Mouse (Mus musculus): ENCODE results near the gene Ppil1. TPM values are rescaled to one million over a fixed set of nuclear protein-coding genes. Genes with fewer than 3 reads are reported as not detected.

Gene Ppil1
- polyA plus RNA-seq (2014; fragmentation: Nextera tagmentation; extraction: Ambion mirVana): 128 and 142 TPM in 2 replicates

DNA sequence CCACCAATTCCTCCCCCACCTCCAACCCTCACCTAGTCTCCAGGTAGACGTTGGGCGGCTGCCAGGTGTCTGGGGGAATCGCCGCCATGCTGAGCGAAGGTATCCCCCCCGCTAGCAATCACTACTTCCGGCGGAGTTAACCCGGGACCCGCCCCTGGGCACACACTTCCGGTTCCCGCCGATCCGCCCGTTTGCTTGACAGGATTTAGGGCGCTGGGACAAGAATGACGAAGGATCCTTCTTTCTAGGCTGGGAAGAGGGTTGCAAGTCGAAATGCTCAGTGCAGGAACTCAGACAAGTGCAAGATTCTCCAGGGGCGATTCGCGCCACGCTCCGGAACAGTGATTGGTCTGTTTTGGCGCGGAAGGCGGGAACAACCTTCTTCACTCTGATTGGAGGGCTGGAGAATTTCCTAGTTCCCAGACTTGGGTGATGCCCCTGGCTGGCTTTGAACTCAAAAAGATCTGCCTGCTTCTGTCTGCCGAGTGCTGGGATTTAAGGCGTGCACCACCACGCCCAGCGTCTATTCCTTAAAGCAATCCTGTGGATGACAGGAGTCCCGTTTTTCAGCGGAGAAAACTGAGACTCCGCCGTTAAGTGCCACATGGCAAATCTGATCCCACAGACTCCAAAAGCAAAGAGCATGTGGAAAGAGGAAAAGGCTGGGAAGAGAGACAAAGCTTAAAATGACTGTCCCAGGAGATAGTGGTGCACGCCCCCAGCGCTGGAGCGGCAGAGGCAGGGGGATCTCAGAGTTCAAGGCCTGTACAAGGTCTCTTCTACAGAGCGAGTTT lies at the start of gene Ppil1:
Gene Ppil1, minus strand, starts transcription at position 347 of the 794 bp plus-strand sequence.
- Histone ChIP-seq H3K36me3 (ENCODE audit: control insufficient read depth, insufficient read depth, low read length) (no peaks in the 10 kb centered on the region), H3K4me3 (ENCODE audit: low read depth, low read length) (peak within 1 kb of the TSS; percentile 86), H3K4me1 (replicated peaks; ENCODE audit: control insufficient read depth, insufficient read depth, low read length) (0 out of 2 replicates have a peak, but pooled peaks cover 5% of the 10 kb centered on the region), H3K9me3 (ENCODE audit: control insufficient read depth, low read length) (no peaks in the 10 kb centered on the region), H3K27ac (ENCODE audit: low read depth, low read length) (peak within 1 kb of the TSS; percentile 94), H3K4me2 (replicated peaks; ENCODE audit: low read depth, low read length) (peak within 1 kb of the TSS; percentile 30), H3K27me3 (ENCODE audit: control insufficient read depth, insufficient read depth, low read length) (no peaks in the 10 kb centered on the region), H3K9ac (ENCODE audit: low read depth, low read length) (peak within 1 kb of the TSS; percentile 79)
- peak; percentile 88 for DNase-seq (ENCODE audit: low spot score)
- ATAC-seq (ENCODE audit: low FRiP score): peak; percentile 68
- WGBS: 7% methylated on average over 38 of the region's 38 CpGs

DNA sequence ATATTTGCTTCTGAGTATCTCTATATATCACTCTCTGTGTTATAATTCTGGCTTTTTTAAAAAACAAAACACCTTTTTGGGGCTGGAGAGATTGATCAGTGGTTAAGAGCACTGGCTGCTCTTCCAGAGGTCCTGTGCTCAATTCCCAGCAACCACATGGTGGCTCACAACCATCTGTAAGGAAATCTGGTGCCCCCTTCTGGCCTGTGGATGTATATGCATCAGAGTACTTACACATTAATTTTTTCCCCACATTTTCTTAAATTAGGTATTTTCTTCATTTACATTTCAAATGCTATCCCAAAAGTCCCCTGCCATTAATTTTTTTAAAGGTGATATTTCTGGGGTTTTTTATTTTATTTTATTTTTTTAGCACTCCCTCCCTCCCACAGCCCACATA lies 49.3 kb upstream of the Ppil1 start:
- Histone ChIP-seq H3K4me3 (ENCODE audit: low read depth, low read length) (no peak overlapping the region), H3K9ac (ENCODE audit: low read depth, low read length) (no peak overlapping the region), H3K36me3 (ENCODE audit: control insufficient read depth, insufficient read depth, low read length) (no peaks in the 10 kb centered on the region), H3K27ac (ENCODE audit: low read depth, low read length) (no peak overlapping the region), H3K4me2 (replicated peaks; ENCODE audit: low read depth, low read length) (no peak overlapping the region), H3K4me1 (replicated peaks; ENCODE audit: control insufficient read depth, insufficient read depth, low read length) (no peaks in the 10 kb centered on the region), H3K9me3 (ENCODE audit: control insufficient read depth, low read length) (no peaks in the 10 kb centered on the region), H3K27me3 (ENCODE audit: control insufficient read depth, insufficient read depth, low read length) (no peaks in the 10 kb centered on the region)
- DNase-seq (ENCODE audit: low spot score) (no peak), ATAC-seq (ENCODE audit: low FRiP score) (no peak)

DNA sequence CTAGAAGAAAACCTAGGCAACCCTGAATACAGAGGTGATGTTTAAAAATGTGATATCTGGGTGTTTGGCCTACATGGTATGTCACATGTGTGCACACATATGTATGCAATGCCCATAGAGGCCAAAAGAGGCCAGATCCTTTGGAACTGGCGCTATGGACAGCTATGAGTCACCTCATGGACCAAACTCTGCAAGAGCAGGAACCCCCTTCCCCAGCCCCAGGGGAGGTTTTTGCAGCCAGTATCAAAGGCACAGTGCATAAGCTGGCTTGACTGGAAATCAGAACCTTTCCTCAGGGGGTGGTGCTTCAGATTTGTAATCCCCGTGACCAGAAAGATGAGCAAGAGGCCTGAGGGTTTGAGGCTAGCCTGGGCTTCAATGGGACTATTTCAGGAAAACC lies 48.1 kb upstream of the Ppil1 start:
- no peaks in the 10 kb centered on the region for H3K27me3 ChIP-seq (ENCODE audit: control insufficient read depth, insufficient read depth, low read length)
- no peak overlapping the region for H3K9ac ChIP-seq (ENCODE audit: low read depth, low read length)
- no peak for DNase-seq (ENCODE audit: low spot score)
- ATAC-seq (ENCODE audit: low FRiP score): no peak
- H3K9me3 ChIP-seq (ENCODE audit: control insufficient read depth, low read length): no peaks in the 10 kb centered on the region
- H3K36me3 ChIP-seq (ENCODE audit: control insufficient read depth, insufficient read depth, low read length): no peaks in the 10 kb centered on the region
- no peaks in the 10 kb centered on the region for H3K4me1 ChIP-seq (replicated peaks; ENCODE audit: control insufficient read depth, insufficient read depth, low read length)
- H3K4me2 ChIP-seq (replicated peaks; ENCODE audit: low read depth, low read length): no peak overlapping the region
- 94% methylated on average over 2 of the region's 2 CpGs for WGBS
- H3K4me3 ChIP-seq (ENCODE audit: low read depth, low read length): no peak overlapping the region
- no peak overlapping the region for H3K27ac ChIP-seq (ENCODE audit: low read depth, low read length)

DNA sequence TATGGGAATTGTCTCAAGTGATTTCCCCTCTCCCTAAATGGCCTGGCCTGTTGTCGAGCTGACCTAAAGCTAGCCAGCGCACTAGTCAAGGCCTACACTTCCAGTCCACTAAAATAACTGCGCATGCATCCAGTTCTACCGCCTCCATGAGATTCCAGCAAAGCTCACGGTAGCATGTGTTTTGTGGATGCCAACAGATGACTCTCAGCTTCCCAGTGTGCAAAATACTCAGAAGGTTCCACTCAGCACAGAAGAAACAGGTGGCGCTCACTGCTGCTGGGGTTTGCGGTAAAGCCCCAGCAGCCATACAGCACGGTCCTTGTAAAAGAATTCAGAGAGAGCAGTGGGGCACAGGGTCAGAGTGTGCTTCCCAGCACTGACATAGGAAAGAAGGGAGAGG lies 47.6 kb upstream of the Ppil1 start:
- DNase-seq (ENCODE audit: low spot score) (no peak), ATAC-seq (ENCODE audit: low FRiP score) (no peak)
- Histone ChIP-seq H3K27ac (ENCODE audit: low read depth, low read length) (no peak overlapping the region), H3K4me3 (ENCODE audit: low read depth, low read length) (no peak overlapping the region), H3K27me3 (ENCODE audit: control insufficient read depth, insufficient read depth, low read length) (no peaks in the 10 kb centered on the region), H3K9ac (ENCODE audit: low read depth, low read length) (no peak overlapping the region), H3K4me1 (replicated peaks; ENCODE audit: control insufficient read depth, insufficient read depth, low read length) (no peaks in the 10 kb centered on the region), H3K9me3 (ENCODE audit: control insufficient read depth, low read length) (no peaks in the 10 kb centered on the region), H3K4me2 (replicated peaks; ENCODE audit: low read depth, low read length) (no peak overlapping the region), H3K36me3 (ENCODE audit: control insufficient read depth, insufficient read depth, low read length) (no peaks in the 10 kb centered on the region)
- WGBS: 88% methylated on average over 8 of the region's 8 CpGs

DNA sequence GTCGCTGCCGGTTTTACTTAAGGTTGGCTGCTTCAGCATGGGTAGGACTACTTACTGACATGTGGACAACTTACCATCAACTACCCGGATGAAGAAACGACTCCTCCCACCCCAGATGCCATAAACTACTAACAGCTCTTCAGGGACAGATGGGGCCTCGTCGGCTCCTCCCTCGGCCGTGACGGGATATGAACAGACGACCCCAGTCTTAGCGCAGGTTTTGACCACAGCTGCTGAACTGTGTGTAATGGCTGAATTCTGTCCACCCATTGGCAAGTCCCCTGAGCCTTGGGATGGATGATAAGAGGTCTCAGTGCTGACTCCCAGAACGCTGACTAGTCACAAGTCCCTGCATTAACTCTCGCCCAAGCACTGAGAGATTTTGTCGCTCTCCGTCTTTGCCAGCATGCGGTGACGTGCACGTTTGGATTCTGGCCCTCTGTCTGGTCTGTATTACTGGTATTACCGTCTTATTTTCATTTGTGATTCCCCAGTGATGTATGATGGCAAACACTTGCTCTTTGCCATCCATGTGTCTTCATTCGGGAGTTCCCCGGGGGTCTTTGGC lies 46.2 kb upstream of the Ppil1 start:
- no peaks in the 10 kb centered on the region for H3K36me3 ChIP-seq (ENCODE audit: control insufficient read depth, insufficient read depth, low read length)
- no peaks in the 10 kb centered on the region for H3K27me3 ChIP-seq (ENCODE audit: control insufficient read depth, insufficient read depth, low read length)
- no peak overlapping the region for H3K4me2 ChIP-seq (replicated peaks; ENCODE audit: low read depth, low read length)
- 0 out of 2 replicates have a peak, but pooled peaks cover 4% of the 10 kb centered on the region for H3K4me1 ChIP-seq (replicated peaks; ENCODE audit: control insufficient read depth, insufficient read depth, low read length)
- no peak overlapping the region for H3K4me3 ChIP-seq (ENCODE audit: low read depth, low read length)
- ATAC-seq (ENCODE audit: low FRiP score) (no peak), DNase-seq (ENCODE audit: low spot score) (no peak)
- H3K27ac ChIP-seq (ENCODE audit: low read depth, low read length): no peak overlapping the region; the same call in 1 of the 2 replicates
- H3K9ac ChIP-seq (ENCODE audit: low read depth, low read length): no peak overlapping the region
- 74% methylated on average over 21 of the region's 21 CpGs for WGBS
- no peaks in the 10 kb centered on the region for H3K9me3 ChIP-seq (ENCODE audit: control insufficient read depth, low read length)

DNA sequence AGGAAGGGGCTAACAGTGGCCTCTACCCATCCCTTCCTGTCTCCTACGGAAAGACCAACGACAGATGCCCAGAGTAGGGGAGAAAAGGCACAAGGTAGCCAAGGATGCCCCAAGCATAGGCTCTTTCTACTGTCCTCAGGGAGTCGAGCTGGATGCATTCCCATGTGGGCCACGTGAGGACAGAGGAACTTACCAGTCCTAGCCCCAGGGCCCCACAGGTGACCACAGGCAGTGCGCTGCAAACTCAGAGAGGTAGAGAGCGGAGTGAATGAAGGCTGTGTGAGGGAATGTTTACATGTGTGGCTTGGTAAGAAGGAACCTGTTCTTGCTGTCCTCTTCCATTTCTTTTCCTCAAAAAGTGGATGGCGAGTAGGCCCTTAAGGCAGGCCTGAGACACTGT lies 41.9 kb upstream of the Ppil1 start:
- no peak overlapping the region for H3K4me2 ChIP-seq (replicated peaks; ENCODE audit: low read depth, low read length)
- no peaks in the 10 kb centered on the region for H3K9me3 ChIP-seq (ENCODE audit: control insufficient read depth, low read length)
- no peak overlapping the region for H3K4me3 ChIP-seq (ENCODE audit: low read depth, low read length)
- WGBS: 51% methylated on average over 7 of the region's 7 CpGs
- peaks cover 4% of the 10 kb centered on the region; the same call in 1 of the 2 replicates for H3K36me3 ChIP-seq (ENCODE audit: control insufficient read depth, insufficient read depth, low read length)
- no peak for ATAC-seq (ENCODE audit: low FRiP score)
- H3K9ac ChIP-seq (ENCODE audit: low read depth, low read length): no peak overlapping the region
- no peak for DNase-seq (ENCODE audit: low spot score)
- H3K27me3 ChIP-seq (ENCODE audit: control insufficient read depth, insufficient read depth, low read length): no peaks in the 10 kb centered on the region
- 0 out of 2 replicates have a peak, but pooled peaks cover 4% of the 10 kb centered on the region for H3K4me1 ChIP-seq (replicated peaks; ENCODE audit: control insufficient read depth, insufficient read depth, low read length)
- H3K27ac ChIP-seq (ENCODE audit: low read depth, low read length): no peak overlapping the region

DNA sequence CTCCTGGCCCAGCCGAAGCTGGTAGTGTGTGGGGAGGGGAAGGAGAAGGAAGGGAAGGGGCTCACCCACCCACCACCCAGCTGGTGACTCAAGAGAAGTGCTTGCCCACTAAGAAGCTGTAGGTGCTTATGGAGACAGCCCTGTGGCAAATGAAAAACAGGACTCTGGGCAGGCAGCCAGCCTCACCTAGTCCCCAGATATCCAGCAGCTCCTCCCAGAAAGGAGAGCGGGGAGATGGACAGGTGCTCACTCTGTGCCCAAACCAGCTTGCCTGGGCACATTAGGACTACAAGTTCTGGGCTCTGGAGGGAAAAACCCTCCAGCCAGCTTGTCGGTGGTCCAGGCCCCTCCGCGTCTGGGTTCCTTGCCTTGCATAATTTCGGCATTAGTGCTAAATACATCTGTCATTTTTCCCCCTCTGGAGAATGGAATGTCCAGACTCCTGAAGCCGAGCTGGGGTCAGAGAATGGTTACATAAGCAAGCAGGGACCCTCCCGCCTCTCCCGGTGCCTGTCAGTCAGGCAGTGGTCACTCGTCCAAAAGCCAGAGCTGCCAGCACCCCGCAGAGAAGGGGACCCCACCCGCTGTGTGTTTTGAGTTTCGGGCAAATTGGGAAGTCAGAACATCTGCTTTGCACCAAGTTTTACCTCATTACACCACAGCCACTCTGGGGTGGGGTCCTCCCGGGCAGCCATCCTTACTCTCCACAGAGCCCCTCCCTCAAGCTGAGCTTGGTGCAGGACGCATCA lies 41.2 kb upstream of the Ppil1 start:
- no peak overlapping the region for H3K4me3 ChIP-seq (ENCODE audit: low read depth, low read length)
- H3K36me3 ChIP-seq (ENCODE audit: control insufficient read depth, insufficient read depth, low read length): peaks cover 6% of the 10 kb centered on the region; the same call in 1 of the 2 replicates
- ATAC-seq (ENCODE audit: low FRiP score) (no peak), DNase-seq (ENCODE audit: low spot score) (no peak)
- H3K27ac ChIP-seq (ENCODE audit: low read depth, low read length): no peak overlapping the region
- no peak overlapping the region for H3K9ac ChIP-seq (ENCODE audit: low read depth, low read length)
- no peaks in the 10 kb centered on the region for H3K9me3 ChIP-seq (ENCODE audit: control insufficient read depth, low read length)
- H3K27me3 ChIP-seq (ENCODE audit: control insufficient read depth, insufficient read depth, low read length): no peaks in the 10 kb centered on the region
- 24% methylated on average over 15 of the region's 15 CpGs for WGBS
- H3K4me2 ChIP-seq (replicated peaks; ENCODE audit: low read depth, low read length): no peak overlapping the region
- 0 out of 2 replicates have a peak, but pooled peaks cover 4% of the 10 kb centered on the region for H3K4me1 ChIP-seq (replicated peaks; ENCODE audit: control insufficient read depth, insufficient read depth, low read length)

DNA sequence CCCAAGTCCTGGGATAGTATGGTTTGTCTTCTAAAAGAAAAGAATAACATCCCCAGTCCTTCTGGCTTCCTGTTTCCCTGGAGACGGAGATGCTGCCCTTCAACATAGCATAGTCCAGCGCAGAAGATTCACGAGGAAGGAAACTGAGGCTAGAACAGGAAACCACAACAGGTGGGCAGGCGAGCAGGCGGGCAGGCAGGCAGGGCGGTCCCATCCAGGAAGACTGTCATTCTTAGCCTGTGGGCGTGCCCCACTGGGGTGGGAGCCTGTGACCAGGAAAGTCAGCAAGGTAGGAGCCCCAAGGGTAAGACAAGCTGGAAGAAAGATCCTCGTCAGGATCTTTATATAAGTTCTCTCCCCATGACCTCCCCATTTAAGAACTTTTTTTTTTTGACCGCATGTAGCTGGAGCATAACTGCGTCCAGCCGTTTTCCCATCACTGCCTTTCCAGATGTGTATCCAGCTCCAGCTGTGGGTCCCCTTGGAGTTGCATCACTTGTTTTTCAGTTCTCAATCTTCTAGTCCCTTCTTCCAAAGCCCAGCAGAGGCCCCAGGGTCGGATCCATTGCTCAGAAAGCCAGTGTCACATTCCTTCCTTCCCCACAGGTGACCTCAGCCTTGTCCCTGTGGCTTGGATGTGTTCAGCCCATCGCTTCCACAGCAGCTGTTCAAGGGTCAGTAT lies 40.5 kb upstream of the Ppil1 start:
- Histone ChIP-seq H3K9me3 (ENCODE audit: control insufficient read depth, low read length) (no peaks in the 10 kb centered on the region), H3K4me2 (replicated peaks; ENCODE audit: low read depth, low read length) (no peak overlapping the region), H3K4me1 (replicated peaks; ENCODE audit: control insufficient read depth, insufficient read depth, low read length) (0 out of 2 replicates have a peak, but pooled peaks cover 4% of the 10 kb centered on the region), H3K36me3 (ENCODE audit: control insufficient read depth, insufficient read depth, low read length) (peaks cover 6% of the 10 kb centered on the region; the same call in 1 of the 2 replicates), H3K4me3 (ENCODE audit: low read depth, low read length) (no peak overlapping the region), H3K9ac (ENCODE audit: low read depth, low read length) (no peak overlapping the region), H3K27me3 (ENCODE audit: control insufficient read depth, insufficient read depth, low read length) (no peaks in the 10 kb centered on the region), H3K27ac (ENCODE audit: low read depth, low read length) (no peak overlapping the region)
- 69% methylated on average over 13 of the region's 13 CpGs for WGBS
- ATAC-seq (ENCODE audit: low FRiP score) (no peak), DNase-seq (ENCODE audit: low spot score) (no peak)

Data from hindbrain, embryonic 11.5 days (tissue).